In the genomic region with DNA sequence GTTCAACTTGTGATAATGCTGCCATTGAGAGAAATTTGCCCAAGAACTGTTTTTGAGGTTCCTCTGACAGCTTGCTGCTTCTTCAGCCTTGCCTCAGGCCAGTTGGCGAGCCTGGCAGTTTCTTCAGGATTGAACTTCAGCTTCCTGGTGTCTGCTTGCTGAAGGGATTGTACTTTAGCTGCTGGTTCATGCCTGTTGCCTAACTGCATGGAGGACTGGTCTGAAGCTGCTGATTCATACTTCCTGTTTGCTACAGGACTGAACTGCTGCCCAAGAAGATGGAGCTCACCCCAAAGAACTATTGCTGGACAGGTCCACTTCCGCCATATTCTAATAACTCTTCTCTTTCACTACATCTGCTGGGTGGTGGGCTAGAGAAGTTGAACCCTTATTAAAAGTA, we compare ENCODE assay signal across 23 mouse cellular contexts.
DNase-seq lines count a peak whose midpoint lies in the region; ATAC-seq and TF ChIP-seq lines count a peak whose summit lies in the region.
"Had no signal": no experiment of that assay in that cellular context is flagged by ENCODE, and none has a peak within 500 bp of the region (broad histone marks: within the 10 kb centered on the region; RNA-seq: fewer than 3 reads in every experiment).

No protein-coding gene starts in this region.

- H3K9me3 ChIP-seq in forebrain, embryonic 16.5 days (ENCODE audit: control insufficient read depth, low read length) = no peaks in the 10 kb centered on the region; the same call in 1 of the 2 replicates
- H3K9me3 ChIP-seq: G1E; hindbrain, embryonic 12.5 days; hindbrain, embryonic 15.5 days had no signal

- no peak for TF ChIP-seq EP300 in heart, adult 2 months (IDR thresholded peaks at IDR 0.05; ENCODE audit: insufficient read depth, low read depth, low read length)

- peak; percentile 96 for ATAC-seq in megakaryocyte progenitor cell, adult 5-6 weeks (replicated peaks; ENCODE audit: poor library complexity)
- no peak for ATAC-seq in forebrain, embryonic 16.5 days
- ATAC-seq: forebrain, embryonic 14.5 days had no signal

- no peaks in the 10 kb centered on the region for H3K36me3 ChIP-seq in heart, adult 2 months (ENCODE audit: control insufficient read depth, insufficient read depth, low read length)
- H3K36me3 ChIP-seq in forebrain, embryonic 16.5 days (ENCODE audit: control insufficient read depth, insufficient read depth) = no peaks in the 10 kb centered on the region
- H3K36me3 ChIP-seq: G1E; hindbrain, embryonic 12.5 days; hindbrain, embryonic 15.5 days had no signal

- no peaks in the 10 kb centered on the region for H3K79me2 ChIP-seq in heart, adult 2 months (replicated peaks; ENCODE audit: control insufficient read depth, insufficient read depth, low read length)

- H3K4me1 ChIP-seq in heart, adult 2 months (ENCODE audit: control insufficient read depth, insufficient read depth, low read length) = no peaks in the 10 kb centered on the region
- H3K4me1 ChIP-seq in forebrain, embryonic 16.5 days (replicated peaks; ENCODE audit: control insufficient read depth, insufficient read depth, low read length) = no peaks in the 10 kb centered on the region
- H3K4me1 ChIP-seq: hindbrain, embryonic 12.5 days; hindbrain, embryonic 15.5 days had no signal

- DNase-seq in 416B (ENCODE audit: low read depth) (peak; percentile 24), adipocyte (ENCODE audit: low spot score) (peak; percentile 16)
- peak; percentile 10 for DNase-seq in gonadal fat pad, adult 2 months (ENCODE audit: low read depth)
- DNase-seq in kidney, adult 11 months = no peak
- DNase-seq in heart, adult 2 months = no peak
- DNase-seq in frontal cortex, adult 2 months (ENCODE audit: extremely low spot score in 1 of 2, low spot score in 1 of 2) = no peak
- DNase-seq: adrenal gland, adult 8-10 months; adrenal gland, postnatal 25 days; B cell, adult 2 months; cerebellum, adult 11-12 months; cerebellum, adult 8-10 months; cerebellum, postnatal 10 days; gastrocnemius, postnatal 14 days; kidney, adult 18-20 months; kidney, adult 9 months had no signal

- no peaks in the 10 kb centered on the region for H3K27me3 ChIP-seq in heart, adult 2 months (ENCODE audit: control insufficient read depth, insufficient read depth, low read length)
- H3K27me3 ChIP-seq in forebrain, embryonic 16.5 days (replicated peaks; ENCODE audit: control insufficient read depth, insufficient read depth, low read length) = no peaks in the 10 kb centered on the region
- H3K27me3 ChIP-seq: CH12.LX; hindbrain, embryonic 12.5 days; hindbrain, embryonic 15.5 days had no signal

- no peak overlapping the region for H3K9ac ChIP-seq in heart, adult 2 months (ENCODE audit: low read depth, low read length)
- no peak overlapping the region for H3K9ac ChIP-seq in forebrain, embryonic 16.5 days (replicated peaks; ENCODE audit: low read depth, low read length)
- H3K9ac ChIP-seq: hindbrain, embryonic 12.5 days; hindbrain, embryonic 15.5 days had no signal

- intact Hi-C loops in heart, adult 2 months (cut with DNase I) = no loop called here

- TF ChIP-seq CTCF in heart, adult 2 months (IDR thresholded peaks at IDR 0.05) = no peak

- no peak overlapping the region for H3K4me2 ChIP-seq in forebrain, embryonic 16.5 days (ENCODE audit: low read length)
- H3K4me2 ChIP-seq: heart, embryonic 11.5 days; hindbrain, embryonic 12.5 days; hindbrain, embryonic 15.5 days had no signal

- 79% methylated on average over 2 of the region's 2 CpGs for WGBS in heart, adult 2 months
- 90% methylated on average over 2 of the region's 2 CpGs for WGBS in forebrain, embryonic 16.5 days

- no peak for TF ChIP-seq POLR2A in heart, adult 2 months (IDR thresholded peaks at IDR 0.05; ENCODE audit: insufficient read depth, low read depth, low read length)

- no peak overlapping the region for H3K4me3 ChIP-seq in heart, adult 2 months
- no peak overlapping the region for H3K4me3 ChIP-seq in forebrain, embryonic 16.5 days (replicated peaks; ENCODE audit: low read length)
- H3K4me3 ChIP-seq: hindbrain, embryonic 12.5 days; hindbrain, embryonic 15.5 days had no signal

- H3K27ac ChIP-seq in heart, adult 2 months = no peak overlapping the region
- no peak overlapping the region for H3K27ac ChIP-seq in forebrain, embryonic 16.5 days (ENCODE audit: low read length)
- H3K27ac ChIP-seq: hindbrain, embryonic 12.5 days; hindbrain, embryonic 15.5 days had no signal

Comparison
In these comparisons a context has a peak if more than half of its experiments do, and no peak if none do; other contexts are left out.
1. DNase-seq: peak in 416B (single experiment), adipocyte (single experiment) and gonadal fat pad, adult 2 months (single experiment); none in kidney, adult 11 months (single experiment), heart, adult 2 months (0 of 2) and frontal cortex, adult 2 months (0 of 2).